Mouse (Mus musculus) heart, adult 8-10 months (tissue): ENCODE measurements around the gene Dnmt3b. TPM values are rescaled to one million over a fixed set of nuclear protein-coding genes. Genes with fewer than 3 reads are reported as not detected.

Experiments
- DNase-seq: peaks from one replicate; pipeline ENCODE4 v3.0.0; 2022; ENCODE audit warnings: low spot score
- total RNA-seq, 4 experiments: library from RNA; stranded (reverse); gene quantifications; 2 replicates each; pipeline ENCODE4 v1.2.4; 2022

Gene Dnmt3b
- 1 to 10 TPM in 2 of 4 experiments, under 1 TPM in 2; 0.57 to 1.4 (median 1.1) TPM for total RNA-seq

DNA sequence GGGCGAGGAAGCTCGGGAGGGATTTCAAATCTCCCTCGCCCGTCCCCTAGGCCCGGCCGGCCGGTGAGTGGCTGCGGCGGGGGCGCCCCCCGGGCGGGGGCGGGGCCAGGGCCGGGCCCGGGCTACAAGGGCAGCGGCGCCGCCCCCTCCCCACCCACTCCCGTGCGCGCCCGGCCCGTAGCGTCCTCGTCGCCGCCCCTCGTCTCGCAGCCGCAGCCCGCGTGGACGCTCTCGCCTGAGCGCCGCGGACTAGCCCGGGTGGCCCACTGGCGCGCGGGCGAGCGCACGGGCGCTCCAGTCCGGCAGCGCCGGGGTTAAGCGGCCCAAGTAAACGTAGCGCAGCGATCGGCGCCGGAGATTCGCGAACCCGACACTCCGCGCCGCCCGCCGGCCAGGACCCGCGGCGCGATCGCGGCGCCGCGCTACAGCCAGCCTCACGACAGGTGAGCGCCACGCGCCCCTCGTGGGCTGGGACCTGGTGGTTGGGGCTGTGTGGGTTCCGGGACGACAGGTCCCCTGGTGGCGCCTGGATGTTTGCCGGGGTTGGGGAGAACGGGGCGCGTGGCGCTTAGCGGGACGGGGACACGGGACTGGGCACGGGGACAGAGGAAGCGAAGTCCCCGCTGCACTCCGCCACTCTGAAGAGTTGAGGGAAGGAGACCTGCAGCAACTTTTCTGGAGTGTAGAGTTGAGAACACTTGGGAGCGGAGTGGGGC lies at the start of gene Dnmt3b:
Gene Dnmt3b, plus strand, starts transcription at position 153 of the 716 bp plus-strand sequence.
- DNase-seq = peak; percentile 28

DNA sequence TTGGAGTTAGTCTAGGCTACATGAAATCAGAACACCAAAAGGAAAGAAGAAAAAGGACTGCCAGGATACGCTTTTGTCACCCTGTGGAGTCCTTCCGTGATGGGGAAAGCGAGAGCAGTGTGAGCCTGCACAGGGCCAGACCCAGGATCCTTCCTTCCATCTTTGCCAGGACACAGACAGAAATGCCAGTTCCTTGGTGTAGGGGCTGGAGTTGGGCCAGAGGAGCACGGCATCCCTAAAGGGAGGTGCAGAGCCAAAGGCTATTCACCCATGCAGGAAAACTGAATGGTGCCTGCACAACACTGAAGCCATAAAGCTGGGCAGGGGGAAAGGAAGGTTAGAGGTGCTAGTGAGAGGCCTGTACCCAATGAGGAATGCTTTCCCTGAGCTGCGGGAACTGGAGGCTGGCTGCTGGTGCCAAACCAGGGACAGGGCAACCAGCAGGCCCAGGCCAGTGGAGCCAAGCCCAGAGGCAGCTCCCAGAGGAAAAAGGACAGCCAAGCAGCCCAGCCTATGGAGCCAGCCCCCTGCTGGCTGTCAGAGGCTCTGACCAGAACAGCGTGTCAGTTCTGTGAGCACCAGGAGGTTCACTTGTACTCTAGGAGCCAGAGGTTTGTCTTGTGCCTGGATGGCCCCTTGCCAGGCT lies 49.1 kb upstream of the Dnmt3b start:
- peak; percentile 11 for DNase-seq

DNA sequence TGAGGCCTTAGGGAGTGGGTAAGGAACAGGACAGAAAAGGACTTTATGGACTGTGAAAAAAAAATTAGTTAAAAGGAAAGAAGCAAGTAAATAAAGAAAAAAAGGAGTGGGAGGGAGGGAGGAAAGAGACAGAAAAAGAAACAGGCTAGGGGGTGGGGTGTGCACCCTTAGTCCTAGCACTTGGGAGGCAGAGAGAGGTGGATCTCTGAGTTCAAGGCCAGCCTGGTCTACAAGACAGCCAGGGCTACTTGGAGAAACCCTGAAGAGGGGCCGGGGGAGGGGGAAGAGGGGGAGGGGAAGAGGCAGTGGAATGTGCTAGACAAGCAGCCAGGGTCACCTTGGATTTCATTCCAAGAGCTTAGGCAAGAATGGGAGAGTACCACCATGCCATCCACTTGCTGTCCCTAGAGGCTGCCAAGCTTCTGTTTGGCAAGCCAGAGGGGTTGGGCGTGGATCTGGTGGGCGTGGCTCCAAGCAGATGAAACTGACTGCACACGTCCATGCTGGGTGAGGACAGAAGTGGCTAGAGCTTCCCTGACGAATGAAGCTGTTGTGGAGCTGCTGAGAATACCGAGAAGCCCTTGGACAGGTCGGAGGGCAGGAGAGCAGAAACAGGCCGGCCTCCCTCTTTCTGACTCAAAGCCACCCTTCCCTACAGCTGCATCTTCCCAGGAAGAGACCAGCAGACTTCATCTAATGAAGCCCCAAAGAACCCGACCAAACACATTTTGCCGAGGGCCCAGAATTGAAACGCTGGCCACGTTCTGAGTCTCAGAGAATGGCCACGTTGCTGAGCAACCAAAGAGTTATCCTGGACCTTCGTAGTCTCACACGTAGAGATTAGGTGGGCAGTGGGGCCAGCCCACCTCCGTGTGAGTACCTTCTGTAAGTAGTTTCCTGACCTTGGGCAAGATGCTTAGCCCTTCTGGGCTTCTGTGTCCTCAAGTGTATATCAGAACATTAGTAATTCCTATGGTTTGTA lies 48.3 kb upstream of the Dnmt3b start:
- peak; percentile 45 for DNase-seq

- DNase-seq = no peak
Measured at GRCm38 (mm10) chr2:153603724-153604123, 45.5 kb upstream of the Dnmt3b start.

DNA sequence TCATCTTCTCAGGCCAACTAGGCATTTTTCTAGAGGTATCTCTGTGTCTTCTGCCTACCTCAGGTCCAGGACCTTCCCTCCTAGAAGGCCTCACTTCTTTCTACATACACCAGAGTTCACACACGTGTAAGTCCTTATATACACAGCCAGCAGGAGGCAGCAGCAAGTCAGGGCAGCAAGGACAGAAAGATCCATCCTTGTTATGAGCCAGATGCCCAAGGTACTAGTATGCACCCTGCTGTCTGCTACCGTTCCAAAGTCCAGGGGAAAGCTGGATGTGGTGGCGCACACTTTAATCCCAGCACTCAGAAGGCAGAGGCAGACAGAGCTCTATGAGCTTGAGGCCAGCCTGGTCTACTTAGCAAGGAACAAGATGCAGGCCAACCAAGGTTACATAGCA lies 42.8 kb upstream of the Dnmt3b start:
- no peak for DNase-seq

- peak; percentile 41 for DNase-seq
Measured at GRCm38 (mm10) chr2:153607870-153608515, 41.3 kb upstream of the Dnmt3b start.

GRCm38 (mm10) chr2:153609058-153609457 lies 40.2 kb upstream of the Dnmt3b start:
- DNase-seq = no peak

DNA sequence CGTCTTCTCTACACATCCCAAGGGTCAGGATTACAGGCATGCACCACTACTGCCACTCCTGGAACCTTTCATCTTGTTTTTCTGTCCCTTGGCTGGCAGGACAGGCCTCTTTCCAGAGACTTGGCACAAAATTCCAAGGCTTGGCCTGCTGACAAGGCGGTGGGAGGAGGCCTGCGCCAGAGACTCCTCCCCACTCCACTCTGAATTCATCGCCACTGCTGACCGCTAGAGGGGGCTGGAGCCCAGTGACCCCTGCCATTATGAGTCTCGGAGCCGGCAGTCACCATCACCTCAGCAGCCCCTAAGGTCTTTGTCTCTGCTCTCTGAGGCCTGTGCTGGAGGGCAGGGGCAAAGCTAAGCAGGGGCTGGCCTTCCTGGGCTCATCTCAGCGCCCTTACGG lies 39.7 kb upstream of the Dnmt3b start:
- DNase-seq = peak; percentile 79

- no peak for DNase-seq
Measured at GRCm38 (mm10) chr2:153610426-153611240, 38.6 kb upstream of the Dnmt3b start.

DNA sequence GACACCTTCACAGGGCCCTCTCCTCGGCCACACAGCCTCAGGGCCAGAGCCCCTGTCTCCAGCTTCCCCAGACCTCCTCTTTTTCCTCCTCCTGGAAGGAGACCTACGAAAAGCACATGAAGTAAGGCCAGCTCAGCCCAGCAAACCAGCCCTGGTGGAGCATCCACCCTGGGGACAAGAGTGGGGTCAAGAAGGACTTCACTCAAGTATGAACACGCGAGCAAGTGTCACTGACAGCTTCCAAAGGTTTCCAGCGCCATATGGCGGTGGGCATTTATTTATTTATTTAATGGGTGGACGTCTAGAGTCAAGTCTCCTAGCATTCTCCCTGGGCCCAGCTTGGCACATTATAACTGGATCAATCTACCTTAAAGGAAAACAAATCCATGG lies 38.0 kb upstream of the Dnmt3b start:
- DNase-seq = no peak

DNA sequence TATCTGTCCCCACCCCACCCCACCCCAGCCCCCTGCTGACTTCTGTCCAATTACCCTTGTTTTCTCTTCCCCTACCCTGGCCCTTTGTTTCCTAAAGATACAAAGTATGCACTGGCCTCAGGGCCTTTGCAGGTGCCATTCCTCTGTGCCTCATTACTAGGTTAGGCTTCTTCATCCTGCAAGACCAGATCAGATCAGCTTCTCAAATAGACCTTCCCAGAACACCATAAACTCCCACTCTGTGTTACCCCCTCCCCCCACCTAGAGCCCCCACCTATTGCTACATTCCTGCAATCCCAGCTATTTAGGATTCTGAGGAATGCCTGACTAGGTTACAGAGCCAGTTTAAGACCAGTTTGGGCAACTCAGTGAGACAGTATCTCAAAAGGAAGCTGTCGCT lies 37.5 kb upstream of the Dnmt3b start:
- DNase-seq = no peak

- DNase-seq = peak; percentile 28
Measured at GRCm38 (mm10) chr2:153612594-153613281, 36.5 kb upstream of the Dnmt3b start.

DNA sequence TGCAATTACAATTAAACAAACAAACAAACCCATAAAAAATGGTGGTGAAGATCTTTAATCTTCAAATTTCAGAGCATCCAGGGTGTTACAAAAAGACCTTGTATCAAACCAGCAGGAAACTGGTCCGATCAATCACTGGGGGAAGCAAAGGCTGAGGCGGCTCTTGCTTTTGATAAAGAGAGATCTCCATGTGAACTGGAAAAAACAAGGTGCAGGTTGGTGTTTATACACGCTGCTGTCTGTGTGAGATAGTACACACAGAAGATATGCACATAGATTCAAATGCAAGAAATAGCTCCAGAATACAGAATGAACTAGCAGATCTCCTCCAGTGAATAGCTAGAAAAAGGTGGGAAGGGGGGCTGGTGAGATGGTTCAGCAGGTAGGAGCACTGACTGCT lies 32.4 kb upstream of the Dnmt3b start:
- DNase-seq = no peak

- no peak for DNase-seq
Measured at GRCm38 (mm10) chr2:153618439-153618838, 30.8 kb upstream of the Dnmt3b start.

- no peak for DNase-seq
Measured at GRCm38 (mm10) chr2:153618889-153619288, 30.4 kb upstream of the Dnmt3b start.

DNA sequence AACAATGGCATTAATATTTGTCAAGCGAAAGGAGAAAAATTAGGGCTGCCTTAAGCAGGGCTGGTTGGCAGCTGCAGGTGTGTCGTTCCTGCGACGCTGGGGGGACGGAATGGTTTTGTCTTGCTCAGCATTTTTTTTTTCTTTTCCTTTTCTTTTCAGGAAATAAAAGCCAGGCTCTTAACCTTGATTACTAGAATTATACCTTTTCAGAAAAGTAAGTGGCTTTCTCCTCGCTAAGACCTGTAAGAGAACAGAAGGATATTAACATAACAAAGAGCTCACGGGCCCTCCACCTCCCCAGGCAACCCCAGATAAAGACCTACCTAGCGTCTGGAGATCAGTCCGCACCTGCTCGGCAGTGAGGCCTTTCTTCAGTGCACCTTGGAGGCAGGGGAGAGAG lies 26.8 kb upstream of the Dnmt3b start:
- no peak for DNase-seq

- no peak for DNase-seq
Measured at GRCm38 (mm10) chr2:153630950-153631349, 18.3 kb upstream of the Dnmt3b start.

DNA sequence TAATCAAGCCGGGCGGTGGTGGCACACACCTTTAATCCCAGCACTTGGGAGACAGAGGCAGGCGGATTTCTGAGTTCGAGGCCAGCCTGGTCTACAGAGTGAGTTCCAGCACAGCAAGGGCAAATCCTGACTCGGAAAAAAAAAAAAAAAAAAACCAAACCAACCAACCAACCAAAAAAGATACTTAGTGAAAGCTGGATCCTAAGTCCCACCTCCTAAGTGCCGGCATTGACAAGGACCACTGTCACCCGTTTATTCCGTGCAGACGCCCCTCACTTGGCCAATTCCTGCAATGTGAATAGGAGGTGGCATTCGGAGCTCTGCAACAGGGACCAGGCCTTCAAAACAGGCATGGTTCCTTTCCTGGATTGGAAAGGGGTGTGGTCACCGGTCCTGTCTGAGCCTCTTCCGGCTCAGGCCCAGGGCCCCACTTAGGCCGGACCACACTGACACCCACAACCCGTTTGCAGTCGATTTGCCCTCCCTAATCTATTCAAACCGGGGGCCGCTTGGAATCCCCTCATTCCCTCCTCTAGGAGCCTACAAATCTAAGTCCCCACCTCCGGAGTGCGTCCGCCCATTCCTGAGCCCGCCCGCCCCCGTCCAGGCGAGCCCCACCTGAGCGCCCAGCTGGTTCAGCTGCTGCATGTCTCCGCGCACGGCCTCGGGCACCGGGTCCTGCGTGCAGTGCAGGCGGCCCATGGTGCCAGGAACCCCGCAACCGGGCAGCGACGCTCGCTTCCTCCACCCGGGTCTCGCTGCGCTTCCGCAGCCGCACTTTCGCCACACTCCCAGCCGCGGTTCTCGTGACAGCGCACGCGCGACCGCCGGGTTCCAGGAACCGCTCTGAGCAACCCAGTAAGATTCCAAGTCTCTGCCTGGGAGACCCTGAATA lies 17.0 kb upstream of the Dnmt3b start, which contains the start of gene Commd7:
Gene Commd7, minus strand, starts transcription at position 806 of the 895 bp plus-strand sequence.
- DNase-seq = peak; percentile 89

GRCm38 (mm10) chr2:153632871-153633226 lies 16.4 kb upstream of the Dnmt3b start:
- DNase-seq = no peak
